In the genomic region with DNA sequence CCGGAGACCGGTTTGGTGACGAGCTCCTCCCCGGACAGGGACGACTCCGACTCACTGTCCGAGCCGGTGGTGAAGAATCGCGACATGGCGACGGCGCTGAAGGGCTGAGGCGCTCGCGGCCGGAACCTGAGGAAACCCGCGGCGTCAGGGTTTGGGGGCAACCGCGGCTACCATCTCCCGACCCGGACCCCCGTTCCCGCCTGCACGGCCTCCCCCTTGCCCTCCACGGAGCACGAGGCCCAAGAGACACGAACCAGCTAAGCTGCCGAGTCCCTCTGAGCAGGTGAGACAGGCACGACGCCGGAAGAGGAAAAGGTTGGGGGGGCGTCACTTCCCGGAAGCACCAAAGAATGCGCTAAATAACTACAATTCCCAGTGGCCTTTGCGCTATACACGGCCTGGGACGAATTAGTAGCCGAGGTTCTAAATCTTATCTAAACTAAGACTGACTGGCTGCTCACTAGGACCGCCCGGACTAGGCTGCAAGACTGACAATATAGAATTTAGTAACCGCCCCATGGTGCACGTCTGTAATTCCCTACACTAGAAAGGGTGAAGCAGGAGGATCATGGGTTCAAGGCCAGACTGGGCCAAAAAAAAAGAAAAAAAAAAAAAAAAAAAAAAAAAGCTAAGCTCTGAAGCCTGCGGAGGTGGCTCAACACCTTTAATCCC, we compare ENCODE assay signal across 8 mouse cellular contexts. TPM values are rescaled to one million over a fixed set of nuclear protein-coding genes. Genes with fewer than 3 reads are reported as not detected.
DNase-seq lines count a peak whose midpoint lies in the region; ATAC-seq and TF ChIP-seq lines count a peak whose summit lies in the region.

A gene (minus strand): TSS at position 318 of the 672 bp plus-strand sequence.

- H3K27me3 ChIP-seq in embryonic facial prominence, embryonic 15.5 days, result no peaks in the 10 kb centered on the region
- H3K27me3 ChIP-seq in limb, embryonic 14.5 days (ENCODE audit: control insufficient read depth, insufficient read depth, low read length), result no peaks in the 10 kb centered on the region
- no peaks in the 10 kb centered on the region for H3K27me3 ChIP-seq in midbrain, postnatal 0 days (ENCODE audit: insufficient read depth, low read length)

- peak; percentile 57; the same call in 1 of the 2 replicates for TF ChIP-seq POLR2A in bone marrow, adult 2 months (IDR thresholded peaks at IDR 0.05; ENCODE audit: borderline replicate concordance, control insufficient read depth, low read depth, low read length)
- TF ChIP-seq POLR2A in limb, embryonic 14.5 days (IDR thresholded peaks at IDR 0.05; ENCODE audit: borderline replicate concordance, extremely low read depth, insufficient read depth, insufficient read length), result no peak

- H3K4me2 ChIP-seq in embryonic facial prominence, embryonic 15.5 days (replicated peaks), result peak within 1 kb of the TSS; percentile 60
- H3K4me2 ChIP-seq in limb, embryonic 14.5 days (replicated peaks; ENCODE audit: low read depth, low read length, severe bottlenecking), result peak within 1 kb of the TSS; percentile 68
- H3K4me2 ChIP-seq in midbrain, postnatal 0 days (ENCODE audit: low read depth, low read length, poor library complexity, severe bottlenecking), result peak within 1 kb of the TSS; percentile 57

- peak within 1 kb of the TSS; percentile 64 for H3K27ac ChIP-seq in bone marrow, adult 2 months (ENCODE audit: control insufficient read depth, insufficient read depth, low read depth, low read length, poor library complexity)
- peak within 1 kb of the TSS; percentile 90 for H3K27ac ChIP-seq in embryonic facial prominence, embryonic 15.5 days (replicated peaks)
- peak within 1 kb of the TSS; percentile 77 for H3K27ac ChIP-seq in limb, embryonic 14.5 days (replicated peaks; ENCODE audit: low read depth, low read length)
- H3K27ac ChIP-seq in midbrain, postnatal 0 days (ENCODE audit: low read depth, low read length), result peak within 1 kb of the TSS; percentile 81

- H3K4me3 ChIP-seq in bone marrow, adult 2 months (replicated peaks; ENCODE audit: control insufficient read depth, low read depth, low read length), result peak within 1 kb of the TSS; percentile 99
- H3K4me3 ChIP-seq in embryonic facial prominence, embryonic 15.5 days (replicated peaks), result peak within 1 kb of the TSS; percentile 72
- peak within 1 kb of the TSS; percentile 97 for H3K4me3 ChIP-seq in limb, embryonic 14.5 days (replicated peaks; ENCODE audit: low read length)
- peak within 1 kb of the TSS; percentile 85 for H3K4me3 ChIP-seq in midbrain, postnatal 0 days (ENCODE audit: low read depth, low read length)

- no peaks in the 10 kb centered on the region for H3K9me3 ChIP-seq in embryonic facial prominence, embryonic 15.5 days (replicated peaks)
- no peaks in the 10 kb centered on the region for H3K9me3 ChIP-seq in limb, embryonic 14.5 days (ENCODE audit: control insufficient read depth, low read length)
- no peaks in the 10 kb centered on the region for H3K9me3 ChIP-seq in midbrain, postnatal 0 days (ENCODE audit: low read length)

- under 1% methylated on average over 46 of the region's 46 CpGs for WGBS in bone marrow, adult 2 months
- WGBS in embryonic facial prominence, embryonic 15.5 days, result 0% methylated on average over 46 of the region's 46 CpGs
- 3% methylated on average over 46 of the region's 46 CpGs for WGBS in limb, embryonic 14.5 days
- WGBS in midbrain, postnatal 0 days, result under 1% methylated on average over 43 of the region's 46 CpGs

- H3K4me1 ChIP-seq in bone marrow, adult 2 months (ENCODE audit: control insufficient read depth, insufficient read depth, low read length), result no peaks in the 10 kb centered on the region
- H3K4me1 ChIP-seq in embryonic facial prominence, embryonic 15.5 days, result peaks cover 7% of the 10 kb centered on the region; the same call in 1 of the 2 replicates
- H3K4me1 ChIP-seq in limb, embryonic 14.5 days (ENCODE audit: control insufficient read depth, insufficient read depth, low read length), result no peaks in the 10 kb centered on the region; the same call in 1 of the 2 replicates
- H3K4me1 ChIP-seq in midbrain, postnatal 0 days (ENCODE audit: insufficient read depth, low read length), result no peaks in the 10 kb centered on the region

- H3K9ac ChIP-seq in embryonic facial prominence, embryonic 15.5 days, result peak within 1 kb of the TSS; percentile 76
- peak within 1 kb of the TSS; percentile 81 for H3K9ac ChIP-seq in limb, embryonic 14.5 days (ENCODE audit: low read depth, low read length, severe bottlenecking)
- H3K9ac ChIP-seq in midbrain, postnatal 0 days (replicated peaks; ENCODE audit: low read length, poor library complexity, severe bottlenecking), result peak within 1 kb of the TSS; percentile 79

- DNase-seq in A20 (ENCODE audit: low read depth, low spot score), result peak; percentile 92
- peak; percentile 92 for DNase-seq in heart, adult 8-10 months (ENCODE audit: low spot score)
- DNase-seq in kidney, adult 9 months, result peak; percentile 94
- DNase-seq in limb, embryonic 14.5 days (ENCODE audit: low spot score), result peak; percentile 99
- DNase-seq in midbrain, postnatal 0 days (ENCODE audit: low spot score), result peak; percentile 97
- peak; percentile 62 to 73 for DNase-seq in spleen, postnatal 14 days (ENCODE audit: low spot score in 2 of 2)

- H3K36me3 ChIP-seq in embryonic facial prominence, embryonic 15.5 days, result peaks cover 33% of the 10 kb centered on the region
- H3K36me3 ChIP-seq in limb, embryonic 14.5 days (ENCODE audit: control insufficient read depth, insufficient read depth, low read length), result peaks cover 35% of the 10 kb centered on the region
- H3K36me3 ChIP-seq in midbrain, postnatal 0 days (ENCODE audit: insufficient read depth, low read length), result peaks cover 24% of the 10 kb centered on the region

- ATAC-seq in embryonic facial prominence, embryonic 15.5 days (ENCODE audit: insufficient number of reproducible peaks, low FRiP score, low TSS enrichment, low read depth), result peak; percentile 95
- ATAC-seq in limb, embryonic 14.5 days (ENCODE audit: low FRiP score, low read depth), result peak; percentile 91
- ATAC-seq in midbrain, postnatal 0 days (ENCODE audit: low FRiP score), result peak; percentile 91

- no peak for TF ChIP-seq CTCF in bone marrow, adult 2 months (IDR thresholded peaks at IDR 0.05; ENCODE audit: control insufficient read depth, insufficient read depth, low read length)
- no peak for TF ChIP-seq CTCF in midbrain, postnatal 0 days (IDR thresholded peaks at IDR 0.05)

RNA-seq across cellular contexts. Expression of the gene that starts here (rescaled TPM):
- polyA plus RNA-seq in bone marrow, adult 2 months (2011; ENCODE audit: insufficient read depth, insufficient read length, low replicate concordance, missing spikeins), result 52.3 and 90.2 TPM in 2 replicates
- 176 and 188 TPM in 2 replicates for polyA plus RNA-seq in embryonic facial prominence, embryonic 15.5 days (2015; fragmentation: Nextera tagmentation; extraction: Ambion mirVana)
- 100 to 1,000 TPM; 141 to 155 (median 143) TPM for total RNA-seq in heart, adult 8-10 months (2022)
- 107 and 115 TPM in 2 replicates for polyA plus RNA-seq in limb, embryonic 14.5 days (2012; rRNA removed)
- 169 and 171 TPM in 2 replicates for polyA plus RNA-seq in limb, embryonic 14.5 days (2014; fragmentation: Nextera tagmentation; extraction: Ambion mirVana)
- total RNA-seq in midbrain, postnatal 0 days (2014; rRNA removed), result 111 and 123 TPM in 2 replicates
- 179 and 213 TPM in 2 replicates for polyA plus RNA-seq in midbrain, postnatal 0 days (2015; fragmentation: Nextera tagmentation; extraction: Ambion mirVana)

Comparison
In these comparisons a context has a peak if more than half of its experiments do, and no peak if none do; other contexts are left out.
1. Peak in every context shown above with its lines: DNase-seq, ATAC-seq, H3K4me3 ChIP-seq and H3K27ac ChIP-seq.